Mouse (Mus musculus): ENCODE measurements around the gene Jak3. TPM values are rescaled to one million over a fixed set of nuclear protein-coding genes. Genes with fewer than 3 reads are reported as not detected.

Jak3 gene
- polyA plus RNA-seq, 1 experiment from 2014 or later, result 6.3 TPM

GRCm38 (mm10) chr8:71717096-71717495, 41.0 kb downstream of the Jak3 start:
- Histone ChIP-seq H3K27me3 (ENCODE audit: control insufficient read depth, insufficient read depth, low read length) (peaks cover 36% of the 10 kb centered on the region), H3K9me3 (ENCODE audit: control insufficient read depth, low read length) (no peaks in the 10 kb centered on the region), H3K4me1 (ENCODE audit: control insufficient read depth in 2 of 2, insufficient read depth in 2 of 2, low read length in 2 of 2) (0 out of 4 replicates have a peak, but pooled peaks cover 0 to 3% of the 10 kb centered on the region in 2 experiments), H3K4me3 (ENCODE audit: control insufficient read depth in 1 of 2, insufficient read depth in 1 of 2, low read depth in 1 of 2, low read length in 2 of 2) (no peak overlapping the region), H3K9ac (ENCODE audit: low read length) (no peak overlapping the region), H3K27ac (replicated peaks in 1 of 2; ENCODE audit: control insufficient read depth in 1 of 2, insufficient read depth in 1 of 2, low read depth in 2 of 2, low read length in 2 of 2) (no peak overlapping the region), H3K36me3 (ENCODE audit: control insufficient read depth, insufficient read depth, low read length) (no peaks in the 10 kb centered on the region), H3K4me2 (ENCODE audit: low read length) (no peak overlapping the region)
- no peak for ATAC-seq (ENCODE audit: insufficient number of reproducible peaks, insufficient read depth, low FRiP score, low read depth)
- WGBS, result 67% methylated on average over 12 of the region's 12 CpGs

- 27% methylated on average over 3 of the region's 3 CpGs for WGBS
- Histone ChIP-seq H3K4me2 (ENCODE audit: low read length) (no peak overlapping the region), H3K36me3 (ENCODE audit: control insufficient read depth, insufficient read depth, low read length) (no peaks in the 10 kb centered on the region), H3K9ac (ENCODE audit: low read length) (no peak overlapping the region), H3K9me3 (ENCODE audit: control insufficient read depth, low read length) (no peaks in the 10 kb centered on the region), H3K4me1 (ENCODE audit: control insufficient read depth in 2 of 2, insufficient read depth in 2 of 2, low read length in 2 of 2) (0 out of 4 replicates have a peak, but pooled peaks cover 0 to 3% of the 10 kb centered on the region in 2 experiments), H3K27me3 (ENCODE audit: control insufficient read depth, insufficient read depth, low read length) (peaks cover 32% of the 10 kb centered on the region), H3K27ac (replicated peaks in 1 of 2; ENCODE audit: control insufficient read depth in 1 of 2, insufficient read depth in 1 of 2, low read depth in 2 of 2, low read length in 2 of 2) (no peak overlapping the region), H3K4me3 (ENCODE audit: control insufficient read depth in 1 of 2, insufficient read depth in 1 of 2, low read depth in 1 of 2, low read length in 2 of 2) (no peak overlapping the region)
- ATAC-seq (ENCODE audit: insufficient number of reproducible peaks, insufficient read depth, low FRiP score, low read depth), result no peak
These were observed 42.2 kb downstream of the Jak3 start for GRCm38 (mm10) chr8:71718252-71718651.

- Histone ChIP-seq H3K36me3 (ENCODE audit: control insufficient read depth, insufficient read depth, low read length) (no peaks in the 10 kb centered on the region), H3K4me3 (ENCODE audit: control insufficient read depth in 1 of 2, insufficient read depth in 1 of 2, low read depth in 1 of 2, low read length in 2 of 2) (no peak overlapping the region), H3K4me2 (ENCODE audit: low read length) (no peak overlapping the region), H3K27ac (replicated peaks in 1 of 2; ENCODE audit: control insufficient read depth in 1 of 2, insufficient read depth in 1 of 2, low read depth in 2 of 2, low read length in 2 of 2) (no peak overlapping the region), H3K4me1 (ENCODE audit: control insufficient read depth in 2 of 2, insufficient read depth in 2 of 2, low read length in 2 of 2) (0 out of 4 replicates have a peak, but pooled peaks cover 0 to 3% of the 10 kb centered on the region in 2 experiments), H3K27me3 (ENCODE audit: control insufficient read depth, insufficient read depth, low read length) (peaks cover 34% of the 10 kb centered on the region), H3K9ac (ENCODE audit: low read length) (no peak overlapping the region), H3K9me3 (ENCODE audit: control insufficient read depth, low read length) (no peaks in the 10 kb centered on the region)
- no peak for ATAC-seq (ENCODE audit: insufficient number of reproducible peaks, insufficient read depth, low FRiP score, low read depth)
- 20% methylated on average over 4 of the region's 4 CpGs for WGBS
These were observed 43.1 kb downstream of the Jak3 start for GRCm38 (mm10) chr8:71719218-71719617.

GRCm38 (mm10) chr8:71719928-71720457, 43.9 kb downstream of the Jak3 start:
- Histone ChIP-seq H3K9me3 (ENCODE audit: control insufficient read depth, low read length) (no peaks in the 10 kb centered on the region), H3K27ac (replicated peaks in 1 of 2; ENCODE audit: control insufficient read depth in 1 of 2, insufficient read depth in 1 of 2, low read depth in 2 of 2, low read length in 2 of 2) (no peak overlapping the region), H3K9ac (ENCODE audit: low read length) (no peak overlapping the region), H3K27me3 (ENCODE audit: control insufficient read depth, insufficient read depth, low read length) (peaks cover 36% of the 10 kb centered on the region), H3K36me3 (ENCODE audit: control insufficient read depth, insufficient read depth, low read length) (no peaks in the 10 kb centered on the region), H3K4me2 (ENCODE audit: low read length) (no peak overlapping the region), H3K4me3 (ENCODE audit: control insufficient read depth in 1 of 2, insufficient read depth in 1 of 2, low read depth in 1 of 2, low read length in 2 of 2) (no peak overlapping the region), H3K4me1 (ENCODE audit: control insufficient read depth in 2 of 2, insufficient read depth in 2 of 2, low read length in 2 of 2) (0 out of 4 replicates have a peak, but pooled peaks cover 0 to 3% of the 10 kb centered on the region in 2 experiments)
- WGBS, result 38% methylated on average over 7 of the region's 7 CpGs
- no peak for ATAC-seq (ENCODE audit: insufficient number of reproducible peaks, insufficient read depth, low FRiP score, low read depth)

GRCm38 (mm10) chr8:71723047-71723551, 47.0 kb downstream of the Jak3 start:
- H3K9ac ChIP-seq (ENCODE audit: low read length), result no peak overlapping the region
- H3K4me1 ChIP-seq (ENCODE audit: control insufficient read depth in 2 of 2, insufficient read depth in 2 of 2, low read length in 2 of 2), result peaks cover 0 to 7% of the 10 kb centered on the region in 2 experiments; a peak in 1 of 4 replicates
- H3K4me2 ChIP-seq (ENCODE audit: low read length), result no peak overlapping the region
- no peaks in the 10 kb centered on the region for H3K9me3 ChIP-seq (ENCODE audit: control insufficient read depth, low read length)
- peaks cover 53% of the 10 kb centered on the region for H3K27me3 ChIP-seq (ENCODE audit: control insufficient read depth, insufficient read depth, low read length)
- H3K27ac ChIP-seq (replicated peaks in 1 of 2; ENCODE audit: control insufficient read depth in 1 of 2, insufficient read depth in 1 of 2, low read depth in 2 of 2, low read length in 2 of 2), result no peak overlapping the region
- no peaks in the 10 kb centered on the region for H3K36me3 ChIP-seq (ENCODE audit: control insufficient read depth, insufficient read depth, low read length)
- H3K4me3 ChIP-seq (ENCODE audit: control insufficient read depth in 1 of 2, insufficient read depth in 1 of 2, low read depth in 1 of 2, low read length in 2 of 2), result no peak overlapping the region
- ATAC-seq (ENCODE audit: insufficient number of reproducible peaks, insufficient read depth, low FRiP score, low read depth), result no peak
- WGBS, result 49% methylated on average over 14 of the region's 14 CpGs

GRCm38 (mm10) chr8:71724389-71724788, 48.3 kb downstream of the Jak3 start:
- no peak overlapping the region for H3K27ac ChIP-seq (replicated peaks in 1 of 2; ENCODE audit: control insufficient read depth in 1 of 2, insufficient read depth in 1 of 2, low read depth in 2 of 2, low read length in 2 of 2)
- H3K4me3 ChIP-seq (ENCODE audit: control insufficient read depth in 1 of 2, insufficient read depth in 1 of 2, low read depth in 1 of 2, low read length in 2 of 2), result no peak overlapping the region
- H3K27me3 ChIP-seq (ENCODE audit: control insufficient read depth, insufficient read depth, low read length), result peaks cover 51% of the 10 kb centered on the region
- no peak for ATAC-seq (ENCODE audit: insufficient number of reproducible peaks, insufficient read depth, low FRiP score, low read depth)
- H3K4me2 ChIP-seq (ENCODE audit: low read length), result no peak overlapping the region
- no peaks in the 10 kb centered on the region for H3K9me3 ChIP-seq (ENCODE audit: control insufficient read depth, low read length)
- no peak overlapping the region for H3K9ac ChIP-seq (ENCODE audit: low read length)
- H3K4me1 ChIP-seq (ENCODE audit: control insufficient read depth in 2 of 2, insufficient read depth in 2 of 2, low read length in 2 of 2), result peaks cover 4 to 8% of the 10 kb centered on the region in 2 experiments; a peak in 2 of 4 replicates
- no peaks in the 10 kb centered on the region for H3K36me3 ChIP-seq (ENCODE audit: control insufficient read depth, insufficient read depth, low read length)
- WGBS, result 57% methylated on average over 4 of the region's 4 CpGs

- ATAC-seq (ENCODE audit: insufficient number of reproducible peaks, insufficient read depth, low FRiP score, low read depth), result peak; percentile 66
- Histone ChIP-seq H3K27ac (replicated peaks in 1 of 2; ENCODE audit: control insufficient read depth in 1 of 2, insufficient read depth in 1 of 2, low read depth in 2 of 2, low read length in 2 of 2) (no peak within 1 kb of the TSS), H3K9me3 (ENCODE audit: control insufficient read depth, low read length) (no peaks in the 10 kb centered on the region), H3K9ac (ENCODE audit: low read length) (peak within 1 kb of the TSS; percentile 70), H3K27me3 (ENCODE audit: control insufficient read depth, insufficient read depth, low read length) (peaks cover 53% of the 10 kb centered on the region), H3K4me1 (ENCODE audit: control insufficient read depth in 2 of 2, insufficient read depth in 2 of 2, low read length in 2 of 2) (peaks cover 4 to 8% of the 10 kb centered on the region in 2 experiments; a peak in 2 of 4 replicates), H3K4me3 (ENCODE audit: control insufficient read depth in 1 of 2, insufficient read depth in 1 of 2, low read depth in 1 of 2, low read length in 2 of 2) (peak within 1 kb of the TSS; percentile 40 to 59), H3K4me2 (ENCODE audit: low read length) (peak within 1 kb of the TSS; percentile 85), H3K36me3 (ENCODE audit: control insufficient read depth, insufficient read depth, low read length) (no peaks in the 10 kb centered on the region)
- under 1% methylated on average over 44 of the region's 54 CpGs for WGBS
These were observed 49.2 kb downstream of the Jak3 start, which contains the start of gene Fcho1 for GRCm38 (mm10) chr8:71725122-71725924. Gene Fcho1 (minus strand): TSS chr8:71725716.

Data from heart, embryonic 14.5 days (tissue).